Mouse (Mus musculus) left cerebral cortex, postnatal 25 days (tissue): ENCODE data around the gene Nudt22. TPM values are rescaled to one million over a fixed set of nuclear protein-coding genes. Genes with fewer than 3 reads are reported as not detected.
A peak's percentile ranks its signal among the peaks of the same experiment; 100 is the strongest.

Experiments used
- DNase-seq, 2 experiments: peaks; one replicate each; pipeline ENCODE4 v3.0.0; 2022; ENCODE audit warnings: low spot score in 2 of 2, mixed read lengths in 1 of 2
- intact Hi-C: fragments of 180-260 bp; cut with DNase I; formaldehyde crosslinking; loops from one replicate; pipeline ENCODE4 v1.15.1; 2025
- total RNA-seq, 2 experiments: library from RNA; stranded (reverse); gene quantifications; 2 replicates each; pipeline ENCODE4 v1.2.3; 2021

Nudt22 gene
- 10 to 100 TPM; 12.5 to 14.3 TPM for total RNA-seq

GRCm38 (mm10) chr19:6996006-6996405, at the start of gene Nudt22, which contains the start of gene Trpt1:
Gene Nudt22 (minus strand): TSS chr19:6996117.
Gene Trpt1 (plus strand): TSS chr19:6996131.
- peak; percentile 82 to 89 for DNase-seq
- intact Hi-C loops, result no loop called here

- DNase-seq, result no peak
- intact Hi-C loops, result no loop called here
Measured at GRCm38 (mm10) chr19:7044706-7045105, 48.8 kb upstream of the Nudt22 start.

GRCm38 (mm10) chr19:7044279-7044678, 48.4 kb upstream of the Nudt22 start:
- intact Hi-C loops, result no loop called here
- DNase-seq, result no peak

GRCm38 (mm10) chr19:7041171-7041570, 45.3 kb upstream of the Nudt22 start:
- intact Hi-C loops, result no loop called here
- no peak for DNase-seq

- intact Hi-C loops, result no loop called here
- DNase-seq, result peak in 1 of 2 experiments; percentile 19
Measured at GRCm38 (mm10) chr19:7040637-7041130, 44.8 kb upstream of the Nudt22 start.

- intact Hi-C loops, result no loop called here
- peak; percentile 99 to 100 for DNase-seq
Measured at GRCm38 (mm10) chr19:7039841-7040636, 44.1 kb upstream of the Nudt22 start, which contains the start of gene Stip1. Gene Stip1 (minus strand): TSS chr19:7039967.

GRCm38 (mm10) chr19:7039088-7039720, 43.3 kb upstream of the Nudt22 start:
- intact Hi-C loops, result no loop called here
- DNase-seq, result peak; percentile 49 to 59

GRCm38 (mm10) chr19:7034006-7034405, 38.1 kb upstream of the Nudt22 start:
- no peak for DNase-seq
- intact Hi-C loops, result no loop called here

- DNase-seq, result peak; percentile 58 to 91
- intact Hi-C loops, result loop anchor here (5.0 kb wide), 1 partner anchor 97 kb away; the partner anchor contains the start of gene Kcnk4
Measured at GRCm38 (mm10) chr19:7029531-7029930, 33.6 kb upstream of the Nudt22 start.

GRCm38 (mm10) chr19:7020224-7020641, 24.3 kb upstream of the Nudt22 start:
- intact Hi-C loops, result no loop called here
- peak; percentile 28 to 39 for DNase-seq

GRCm38 (mm10) chr19:7019191-7019590, 23.3 kb upstream of the Nudt22 start, which contains the start of gene Fermt3:
Gene Fermt3 (minus strand): TSS chr19:7019469.
- DNase-seq, result peak in 1 of 2 experiments; percentile 40
- intact Hi-C loops, result no loop called here

- no peak for DNase-seq
- intact Hi-C loops, result no loop called here
Measured at GRCm38 (mm10) chr19:7018546-7018945, 22.6 kb upstream of the Nudt22 start.

GRCm38 (mm10) chr19:7017541-7018457, 21.9 kb upstream of the Nudt22 start:
- intact Hi-C loops, result no loop called here
- no peak for DNase-seq

GRCm38 (mm10) chr19:7014481-7015135, 18.7 kb upstream of the Nudt22 start:
- no peak for DNase-seq

GRCm38 (mm10) chr19:7013984-7014383, 18.1 kb upstream of the Nudt22 start:
- intact Hi-C loops, result no loop called here
- no peak for DNase-seq

More at GRCm38 (mm10) chr19:7014481-7015135, 18.7 kb upstream of the Nudt22 start:
- intact Hi-C loops, result no loop called here

GRCm38 (mm10) chr19:7012426-7012825, 16.5 kb upstream of the Nudt22 start:
- intact Hi-C loops, result no loop called here
- DNase-seq, result no peak

GRCm38 (mm10) chr19:7006892-7007593, 11.1 kb upstream of the Nudt22 start:
- DNase-seq, result no peak
- intact Hi-C loops, result no loop called here

GRCm38 (mm10) chr19:6999360-7000063, 3.6 kb upstream of the Nudt22 start:
- no peak for DNase-seq
- intact Hi-C loops, result no loop called here
